Mouse (Mus musculus): Measurements from ENCODE around the gene Rhod.

Rhod gene

GRCm38 (mm10) chr19:4409062-4409461, 30.2 kb downstream of the Rhod start:
- in situ Hi-C loops (cut with MboI, MseI), result no loop called here

GRCm38 (mm10) chr19:4404840-4405239, 34.4 kb downstream of the Rhod start:
- in situ Hi-C loops (cut with MboI, MseI), result no loop called here

GRCm38 (mm10) chr19:4398959-4399358, 40.3 kb downstream of the Rhod start:
- in situ Hi-C loops (cut with MboI, MseI), result no loop called here

GRCm38 (mm10) chr19:4398630-4398948, 40.6 kb downstream of the Rhod start:
- in situ Hi-C loops (cut with MboI, MseI), result no loop called here

- in situ Hi-C loops (cut with MboI, MseI), result no loop called here
Observed at GRCm38 (mm10) chr19:4397798-4398629, 41.2 kb downstream of the Rhod start, which contains the start of gene Kdm2a. Gene Kdm2a, minus strand, starts transcription at chr19:4398285.

GRCm38 (mm10) chr19:4396998-4397797, 42.0 kb downstream of the Rhod start:
- in situ Hi-C loops (cut with MboI, MseI), result no loop called here

DNA sequence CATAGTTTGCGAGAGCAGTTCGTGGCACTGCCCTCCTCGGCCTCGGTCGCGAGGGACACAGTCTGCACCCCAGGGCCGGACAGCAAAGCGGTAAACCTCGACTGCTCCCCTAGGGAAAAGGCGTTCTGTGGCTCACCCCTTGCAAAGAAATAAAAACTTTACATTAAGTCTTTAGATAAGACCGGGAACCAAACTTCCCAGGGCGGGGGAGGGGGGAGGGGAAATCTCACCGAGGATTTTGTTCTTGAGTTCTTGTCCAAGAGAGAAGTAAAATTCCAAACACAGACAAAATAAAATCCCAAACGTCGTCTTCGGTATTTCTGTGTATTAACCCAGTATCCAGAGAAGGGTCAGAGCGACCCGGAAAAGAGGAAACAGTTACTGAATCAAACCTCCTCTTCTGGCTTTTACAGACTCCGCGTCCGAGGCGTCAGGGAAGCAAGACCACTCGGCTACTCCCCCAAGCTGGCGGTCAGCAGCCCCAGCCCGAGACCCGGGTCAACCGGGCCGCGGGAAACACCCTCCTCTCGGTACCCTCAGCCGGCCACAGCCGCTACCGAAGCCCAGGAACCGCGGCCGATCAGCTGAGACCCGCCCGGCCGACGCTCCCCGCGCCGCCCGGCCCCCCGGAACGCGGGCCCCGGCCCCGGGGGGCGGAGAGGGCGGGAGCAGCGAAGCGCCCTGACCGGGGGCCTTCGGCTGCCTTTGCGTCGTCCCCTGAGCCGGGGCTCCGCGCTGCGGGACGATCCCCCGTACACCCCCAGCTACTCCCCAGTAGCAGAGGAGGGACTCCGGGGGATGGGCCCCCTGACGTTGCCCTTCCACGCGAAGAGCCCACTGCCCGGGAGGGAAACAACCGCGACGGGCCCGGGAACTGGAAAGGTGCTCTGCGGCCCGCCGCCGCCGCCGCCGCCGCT, 42.9 kb downstream of the Rhod start:
- in situ Hi-C loops (cut with MboI, MseI), result no loop called here

GRCm38 (mm10) chr19:4387276-4387675, 52.0 kb downstream of the Rhod start:
- in situ Hi-C loops (cut with MboI, MseI), result no loop called here

GRCm38 (mm10) chr19:4385026-4385425, 54.2 kb downstream of the Rhod start:
- in situ Hi-C loops (cut with MboI, MseI), result no loop called here

DNA sequence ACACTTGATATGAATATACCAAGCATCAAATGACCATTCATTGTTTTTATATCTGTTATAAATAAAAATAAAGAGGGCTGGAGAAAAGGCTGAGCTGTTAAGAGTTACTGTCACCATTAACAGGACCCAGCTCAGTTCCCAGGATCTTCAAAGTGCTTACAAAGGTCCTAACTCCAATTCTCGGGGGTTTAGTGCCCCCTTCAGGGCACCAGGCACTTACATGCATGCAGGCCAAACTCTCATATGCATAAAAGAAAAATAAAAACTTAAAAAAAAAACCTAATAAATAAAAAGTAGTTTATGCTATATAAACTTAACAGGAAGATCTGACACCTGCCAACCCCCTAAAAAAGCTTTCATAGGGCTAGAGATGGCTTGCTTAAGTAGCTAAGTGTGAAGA, 54.9 kb downstream of the Rhod start:
- in situ Hi-C loops (cut with MboI, MseI), result loop anchor here (5.0 kb wide), 1 partner anchor 42 kb away; no protein-coding TSS in a partner anchor

GRCm38 (mm10) chr19:4383306-4383705, 55.9 kb downstream of the Rhod start:
- in situ Hi-C loops (cut with MboI, MseI), result loop anchor here (5.0 kb wide), 1 partner anchor 41 kb away; no protein-coding TSS in a partner anchor

DNA sequence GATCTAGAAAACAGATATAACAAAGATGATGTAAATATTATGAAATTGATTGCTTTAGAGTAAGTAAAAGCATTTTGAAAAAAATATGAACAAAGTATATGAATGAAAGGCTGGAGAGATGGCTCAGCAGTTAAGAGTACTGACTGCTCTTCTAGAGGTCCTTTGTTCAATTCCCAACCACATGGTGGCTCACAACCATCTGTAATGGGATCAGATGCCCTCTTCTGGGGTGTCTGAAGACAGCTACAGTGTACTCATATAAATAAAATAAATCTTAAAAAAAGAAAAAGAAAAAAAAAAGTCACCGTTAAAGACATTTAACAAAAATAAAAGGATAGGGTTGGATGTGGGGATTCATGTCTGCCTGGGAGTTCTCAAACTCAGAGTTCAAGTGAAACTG, 56.9 kb downstream of the Rhod start:
- in situ Hi-C loops (cut with MboI, MseI), result loop anchor here (5.0 kb wide), 1 partner anchor 40 kb away; no protein-coding TSS in a partner anchor
